Mouse (Mus musculus) liver, postnatal 0 days (tissue): ENCODE results near the gene Zfp692. TPM values are rescaled to one million over a fixed set of nuclear protein-coding genes. Genes with fewer than 3 reads are reported as not detected.

Experiments used
- ATAC-seq: fragments of 200-750 bp; cut with Nextera tagmentation; 2 replicates; pipeline ENCODE4 v1.8.0; 2017; ENCODE audit warnings: mild to moderate bottlenecking, moderate library complexity
- DNase-seq: peaks from one replicate; pipeline ENCODE4 v3.0.0-alpha.2; 2016
- H3K27ac ChIP-seq: fragments of 300-500 bp; sonication (generic); 2 replicates; pipeline ENCODE4 v1.5.1; 2014; ENCODE audit warnings: antibody characterized with exemption, moderate library complexity, mild to moderate bottlenecking, low read depth
- H3K27me3 ChIP-seq: fragments of 300-500 bp; sonication (generic); 2 replicates; pipeline ENCODE4 v1.6.1; 2014; ENCODE audit warnings: low read length, control low read depth, mixed read lengths; ENCODE audit not compliant: insufficient read depth
- H3K36me3 ChIP-seq: fragments of 300-500 bp; sonication (generic); replicated peaks from 2 replicates; pipeline ENCODE4 v1.6.1; 2014; ENCODE audit warnings: mild to moderate bottlenecking, control low read depth, low read length, moderate library complexity, mixed read lengths; ENCODE audit not compliant: insufficient read depth
- H3K4me1 ChIP-seq: fragments of 300-500 bp; sonication (generic); 2 replicates; pipeline ENCODE4 v1.6.1; 2014; ENCODE audit warnings: antibody characterized with exemption, mild to moderate bottlenecking, control low read depth; ENCODE audit not compliant: insufficient read depth
- H3K4me2 ChIP-seq: fragments of 300-500 bp; sonication (generic); 2 replicates; pipeline ENCODE4 v1.6.1; 2014; ENCODE audit warnings: low read depth, mild to moderate bottlenecking, low read length, moderate library complexity, mixed read lengths
- H3K4me3 ChIP-seq: fragments of 300-500 bp; sonication (generic); 2 replicates; pipeline ENCODE4 v1.5.1; 2014; ENCODE audit warnings: low read depth, low read length
- H3K9ac ChIP-seq: fragments of 300-500 bp; sonication (generic); replicated peaks from 2 replicates; pipeline ENCODE4 v1.6.1; 2014; ENCODE audit warnings: mild to moderate bottlenecking, moderate library complexity
- H3K9me3 ChIP-seq: fragments of 300-500 bp; sonication (generic); 2 replicates; pipeline ENCODE4 v1.6.1; 2016; ENCODE audit warnings: mild to moderate bottlenecking, control low read depth, low read length, mixed read lengths
- CTCF ChIP-seq: sonication (generic); IDR thresholded peaks from 2 replicates; pipeline ENCODE4 v1.5.1; 2016; ENCODE audit warnings: antibody characterized with exemption, low read depth
- EP300 ChIP-seq: IDR thresholded peaks from 2 replicates; pipeline ENCODE4 v1.6.1; 2016; ENCODE audit warnings: antibody characterized with exemption, low read depth, mild to moderate bottlenecking
- WGBS: fragments of 180-500 bp; shearing (Covaris S2); extraction: QIAGEN DNeasy Blood & Tissue Kit; methylation state at CpG from one replicate; pipeline ENCODE4 v1.1.7; 2014; ENCODE audit not compliant: insufficient replicate concordance; 5-methylcytosine and 5-hydroxymethylcytosine counted together
- polyA plus RNA-seq: library from polyadenylated mRNA; unstranded; fragments of >200 nt; fragmentation: Nextera tagmentation; extraction: Ambion mirVana; gene quantifications from 2 replicates; pipeline ENCODE4 v1.2.1, GENCODE M21; 2015

The Zfp692 gene
- 3.3 and 4.0 TPM in 2 replicates for polyA plus RNA-seq

DNA sequence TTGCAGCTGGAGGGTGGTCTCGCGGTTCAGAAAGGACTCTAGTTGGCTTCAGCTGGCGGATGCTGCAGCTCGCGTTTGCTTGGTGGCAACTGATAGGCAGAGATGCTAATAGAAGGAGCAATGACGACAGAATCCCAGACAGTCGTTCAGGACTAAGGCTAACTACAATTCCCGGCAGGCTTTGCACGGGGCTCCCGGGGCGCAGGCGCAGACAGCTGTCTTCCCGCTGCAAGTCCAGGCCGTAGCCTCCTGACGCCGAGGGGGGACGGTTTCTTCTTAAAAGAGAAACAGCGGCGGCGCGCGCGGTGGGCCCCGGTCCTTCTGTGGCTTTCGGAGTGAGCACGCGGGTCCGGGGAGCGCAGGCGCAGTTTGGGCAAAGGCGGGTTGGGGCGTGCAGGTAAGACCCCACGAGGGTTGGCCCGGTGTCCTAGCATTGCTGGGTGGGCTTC is at the start of gene Zfp692:
Gene Zfp692 (plus strand): TSS at position 210 of the 449 bp plus-strand sequence.
- Histone ChIP-seq H3K27me3 (no peaks in the 10 kb centered on the region), H3K4me2 (peak within 1 kb of the TSS; percentile 93), H3K27ac (peak within 1 kb of the TSS; percentile 37), H3K4me1 (peaks cover 17% of the 10 kb centered on the region), H3K9ac (peak within 1 kb of the TSS; percentile 65), H3K9me3 (no peaks in the 10 kb centered on the region), H3K4me3 (peak within 1 kb of the TSS; percentile 55), H3K36me3 (peaks cover 4% of the 10 kb centered on the region; the same call in 1 of the 2 replicates)
- DNase-seq (peak; percentile 93), ATAC-seq (peak; percentile 66)
- TF ChIP-seq CTCF: no peak
- no peak for TF ChIP-seq EP300
- under 1% methylated on average over 34 of the region's 34 CpGs for WGBS

DNA sequence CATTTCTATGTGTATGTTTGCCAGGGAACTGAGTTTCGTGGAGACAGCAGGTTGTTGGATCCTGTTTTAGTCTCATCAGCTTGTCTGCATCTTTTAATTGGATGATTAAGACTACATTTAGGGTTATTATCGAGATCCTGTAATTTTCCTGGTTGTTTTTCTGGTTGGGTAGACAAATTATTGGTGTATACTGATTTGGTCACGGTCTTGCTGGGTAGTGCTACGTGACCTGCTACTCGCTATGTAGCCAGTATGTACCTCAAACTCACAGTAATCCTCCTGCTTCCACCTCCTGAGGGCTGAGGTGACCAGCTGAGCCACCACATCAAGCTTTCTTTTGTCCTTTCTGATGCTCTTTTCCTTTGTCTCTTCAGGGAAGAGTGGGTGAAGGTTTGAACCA is 49.1 kb upstream of the Zfp692 start:
- Histone ChIP-seq H3K36me3 (no peaks in the 10 kb centered on the region), H3K27me3 (no peaks in the 10 kb centered on the region), H3K4me2 (no peak overlapping the region), H3K9ac (no peak overlapping the region), H3K4me1 (no peaks in the 10 kb centered on the region), H3K9me3 (no peaks in the 10 kb centered on the region), H3K4me3 (no peak overlapping the region), H3K27ac (no peak overlapping the region)
- ATAC-seq (no peak), DNase-seq (no peak)
- TF ChIP-seq CTCF: no peak
- TF ChIP-seq EP300: no peak
- 75% methylated on average over 5 of the region's 5 CpGs for WGBS

DNA sequence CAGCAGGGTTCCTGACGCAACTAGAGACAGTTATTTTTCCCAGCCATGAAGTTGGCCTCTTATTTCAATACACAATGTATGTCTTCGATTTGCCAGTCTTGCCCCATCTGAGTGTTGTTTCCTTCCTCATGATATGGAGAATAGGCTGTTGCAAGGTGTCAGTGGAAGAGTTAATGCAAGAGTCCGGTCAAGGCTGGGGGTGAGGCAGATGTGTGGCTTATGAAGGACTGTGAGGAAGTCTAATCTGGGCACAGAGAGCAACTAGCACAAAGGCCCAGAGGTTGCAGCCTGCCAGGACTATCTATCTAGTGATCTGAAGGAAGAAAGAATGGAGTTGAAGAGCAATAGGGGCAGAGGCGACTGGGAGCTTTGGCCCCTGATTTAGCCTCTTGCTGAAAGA is 46.7 kb upstream of the Zfp692 start:
- WGBS: 64% methylated on average over 4 of the region's 4 CpGs
- Histone ChIP-seq H3K36me3 (no peaks in the 10 kb centered on the region), H3K4me1 (no peaks in the 10 kb centered on the region), H3K9ac (no peak overlapping the region), H3K27me3 (no peaks in the 10 kb centered on the region), H3K9me3 (no peaks in the 10 kb centered on the region), H3K27ac (peak overlapping the region; percentile 60; the same call in 1 of the 2 replicates), H3K4me2 (no peak overlapping the region), H3K4me3 (no peak overlapping the region)
- no peak for TF ChIP-seq CTCF
- no peak for TF ChIP-seq EP300
- ATAC-seq (no peak), DNase-seq (no peak)

DNA sequence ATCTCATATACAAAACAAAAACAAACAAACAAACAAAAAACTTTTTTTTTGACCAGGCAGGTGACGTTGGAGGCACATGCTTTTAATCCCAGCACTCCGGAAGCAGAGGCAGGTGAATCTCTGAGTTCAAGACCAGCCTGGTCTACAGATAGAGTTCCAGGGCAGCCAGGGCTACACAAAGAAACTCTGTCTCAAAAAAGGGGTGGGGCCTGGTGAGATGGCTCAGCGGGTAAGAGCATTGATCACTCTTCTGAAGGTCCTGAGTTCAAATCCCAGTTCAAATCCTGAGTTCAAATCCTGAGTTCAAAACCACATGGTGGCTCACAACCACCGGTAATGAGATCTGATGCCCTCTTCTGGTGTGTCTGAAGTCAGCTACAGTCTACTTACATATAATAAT is 45.0 kb upstream of the Zfp692 start:
- H3K9ac ChIP-seq: no peak overlapping the region
- H3K4me3 ChIP-seq: no peak overlapping the region
- H3K4me1 ChIP-seq: no peaks in the 10 kb centered on the region
- no peaks in the 10 kb centered on the region for H3K9me3 ChIP-seq
- no peak for TF ChIP-seq EP300
- DNase-seq (no peak), ATAC-seq (no peak)
- H3K27ac ChIP-seq: no peak overlapping the region
- no peaks in the 10 kb centered on the region for H3K36me3 ChIP-seq
- no peak overlapping the region for H3K4me2 ChIP-seq
- 75% methylated on average over 4 of the region's 4 CpGs for WGBS
- no peaks in the 10 kb centered on the region for H3K27me3 ChIP-seq

DNA sequence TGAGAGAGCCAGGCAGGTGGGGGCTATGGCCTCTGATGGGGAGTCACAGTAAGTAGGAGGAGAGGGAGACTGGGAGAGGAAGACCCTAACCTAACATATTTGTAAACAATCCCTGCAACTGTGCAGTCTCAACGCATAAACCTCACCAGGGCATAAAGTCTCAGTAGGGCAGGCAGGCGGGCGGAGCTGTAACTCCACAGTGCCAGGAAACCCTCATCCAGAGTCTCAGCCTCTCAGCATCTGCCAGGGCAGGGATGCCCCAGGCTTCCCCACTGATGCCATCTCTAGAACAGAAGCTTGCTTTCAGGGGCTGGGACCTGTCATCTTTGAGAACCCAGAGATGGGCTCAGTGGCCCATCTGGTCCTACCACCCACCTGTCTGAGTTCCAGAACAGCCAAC is 44.5 kb upstream of the Zfp692 start:
- TF ChIP-seq CTCF (no peak), EP300 (no peak)
- H3K27me3 ChIP-seq: no peaks in the 10 kb centered on the region
- 78% methylated on average over 3 of the region's 3 CpGs for WGBS
- no peak overlapping the region for H3K4me3 ChIP-seq
- no peak overlapping the region for H3K9ac ChIP-seq
- no peaks in the 10 kb centered on the region for H3K4me1 ChIP-seq
- no peak for ATAC-seq
- H3K4me2 ChIP-seq: no peak overlapping the region
- H3K9me3 ChIP-seq: no peaks in the 10 kb centered on the region
- DNase-seq: no peak
- H3K36me3 ChIP-seq: no peaks in the 10 kb centered on the region
- H3K27ac ChIP-seq: no peak overlapping the region

DNA sequence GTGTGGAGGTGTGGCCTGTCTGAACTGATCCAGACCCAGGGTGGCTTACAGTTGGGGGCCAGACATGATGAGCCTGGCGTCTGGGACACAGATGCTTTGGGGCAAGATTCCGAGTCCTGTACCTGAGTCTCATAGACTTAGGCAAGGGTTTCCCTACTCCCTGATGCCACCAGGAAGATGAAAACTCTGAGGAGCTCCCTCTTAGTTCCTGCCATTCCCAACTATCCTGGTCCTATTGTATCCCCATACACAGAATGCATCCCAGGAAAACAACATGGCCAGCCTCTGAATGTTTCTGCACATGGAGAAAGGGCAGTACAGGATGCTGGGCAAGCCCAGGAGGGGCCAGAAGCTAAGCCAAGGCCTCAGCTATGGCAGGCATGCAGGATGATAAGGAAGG is 43.4 kb upstream of the Zfp692 start:
- H3K9ac ChIP-seq: no peak overlapping the region
- H3K27ac ChIP-seq: no peak overlapping the region
- H3K27me3 ChIP-seq: no peaks in the 10 kb centered on the region
- 76% methylated on average over 2 of the region's 2 CpGs for WGBS
- no peak for ATAC-seq
- no peak for TF ChIP-seq EP300
- TF ChIP-seq CTCF: no peak
- H3K4me1 ChIP-seq: no peaks in the 10 kb centered on the region
- no peak overlapping the region for H3K4me2 ChIP-seq
- no peaks in the 10 kb centered on the region for H3K36me3 ChIP-seq
- no peak for DNase-seq
- H3K9me3 ChIP-seq: no peaks in the 10 kb centered on the region
- no peak overlapping the region for H3K4me3 ChIP-seq

DNA sequence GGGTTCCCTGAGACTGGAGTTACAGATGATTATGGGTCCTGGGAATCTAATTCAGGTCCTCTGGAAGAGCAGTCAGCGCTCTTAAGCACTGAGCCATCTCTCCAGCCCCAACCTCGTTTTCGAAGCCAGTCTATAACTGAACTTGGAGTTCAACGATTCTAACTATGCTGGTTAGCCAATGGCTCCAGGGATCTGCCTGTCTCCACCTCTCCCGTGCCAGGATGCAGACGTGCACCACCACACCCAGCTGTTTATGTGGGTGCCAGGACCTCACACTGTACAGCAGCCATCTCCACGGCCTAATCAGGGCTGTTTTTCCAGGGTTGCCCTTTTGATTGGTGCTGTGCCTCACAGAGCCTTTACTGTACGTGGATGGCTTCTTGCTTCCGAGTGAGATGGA is 42.3 kb upstream of the Zfp692 start:
- H3K4me3 ChIP-seq: no peak overlapping the region
- H3K4me2 ChIP-seq: no peak overlapping the region
- WGBS: 73% methylated on average over 9 of the region's 9 CpGs
- no peaks in the 10 kb centered on the region for H3K27me3 ChIP-seq
- DNase-seq: no peak
- TF ChIP-seq CTCF (no peak), EP300 (no peak)
- H3K9ac ChIP-seq: no peak overlapping the region
- H3K36me3 ChIP-seq: no peaks in the 10 kb centered on the region
- H3K27ac ChIP-seq: no peak overlapping the region
- no peaks in the 10 kb centered on the region for H3K4me1 ChIP-seq
- H3K9me3 ChIP-seq: no peaks in the 10 kb centered on the region
- no peak for ATAC-seq
